Mouse (Mus musculus) forebrain, embryonic 13.5 days (tissue): ENCODE data around the gene Maml3. TPM values are rescaled to one million over a fixed set of nuclear protein-coding genes. Genes with fewer than 3 reads are reported as not detected.

Experiments used
- ATAC-seq: fragments of 200-750 bp; cut with Nextera tagmentation; 2 replicates; pipeline ENCODE4 v1.8.0; 2017
- H3K27ac ChIP-seq: fragments of 300-500 bp; sonication (generic); 2 replicates; pipeline ENCODE4 v1.5.1; 2015; ENCODE audit warnings: inconsistent platforms, mild to moderate bottlenecking, moderate library complexity
- H3K27me3 ChIP-seq: fragments of 300-500 bp; sonication (generic); 2 replicates; pipeline ENCODE4 v1.6.1; 2015; ENCODE audit warnings: mild to moderate bottlenecking, inconsistent platforms
- H3K36me3 ChIP-seq: fragments of 300-500 bp; sonication (generic); 2 replicates; pipeline ENCODE4 v1.6.1; 2015; ENCODE audit warnings: mild to moderate bottlenecking, inconsistent platforms; ENCODE audit not compliant: poor library complexity, severe bottlenecking
- H3K4me1 ChIP-seq: fragments of 300-500 bp; sonication (generic); 2 replicates; pipeline ENCODE4 v1.6.1; 2015; ENCODE audit warnings: inconsistent platforms
- H3K4me2 ChIP-seq: fragments of 300-500 bp; sonication (generic); 2 replicates; pipeline ENCODE4 v1.6.1; 2015; ENCODE audit warnings: inconsistent platforms, mild to moderate bottlenecking, moderate library complexity
- H3K4me3 ChIP-seq: fragments of 300-500 bp; sonication (generic); 2 replicates; pipeline ENCODE4 v1.5.1; 2015; ENCODE audit warnings: mild to moderate bottlenecking, inconsistent platforms
- H3K9ac ChIP-seq: fragments of 300-500 bp; sonication (generic); 2 replicates; pipeline ENCODE4 v1.6.1; 2015; ENCODE audit warnings: mild to moderate bottlenecking, inconsistent platforms
- H3K9me3 ChIP-seq: fragments of 300-500 bp; sonication (generic); replicated peaks from 2 replicates; pipeline ENCODE4 v1.6.1; 2016; ENCODE audit warnings: inconsistent platforms
- WGBS: fragments of 180-500 bp; shearing (Covaris S2); methylation state at CpG from one replicate; pipeline ENCODE4 v1.1.7; 2015; 5-methylcytosine and 5-hydroxymethylcytosine counted together
- polyA plus RNA-seq: library from polyadenylated mRNA; unstranded; fragments of >200 nt; fragmentation: Nextera tagmentation; extraction: Ambion mirVana; gene quantifications from 2 replicates; pipeline ENCODE4 v1.2.1, GENCODE M21; 2015

The Maml3 gene
- polyA plus RNA-seq, 1 experiment from 2014 or later = 5.4 TPM

- Histone ChIP-seq H3K9ac (no peak overlapping the region), H3K4me2 (no peak overlapping the region), H3K4me3 (no peak overlapping the region), H3K9me3 (no peaks in the 10 kb centered on the region), H3K36me3 (0 out of 2 replicates have a peak, but pooled peaks cover 6% of the 10 kb centered on the region), H3K4me1 (peaks cover 32% of the 10 kb centered on the region), H3K27ac (no peak overlapping the region), H3K27me3 (no peaks in the 10 kb centered on the region)
- ATAC-seq = no peak
- WGBS = 91% methylated on average over 3 of the region's 3 CpGs
Observed at GRCm38 (mm10) chr3:51697931-51698330, 406.9 kb downstream of the Maml3 start.

DNA sequence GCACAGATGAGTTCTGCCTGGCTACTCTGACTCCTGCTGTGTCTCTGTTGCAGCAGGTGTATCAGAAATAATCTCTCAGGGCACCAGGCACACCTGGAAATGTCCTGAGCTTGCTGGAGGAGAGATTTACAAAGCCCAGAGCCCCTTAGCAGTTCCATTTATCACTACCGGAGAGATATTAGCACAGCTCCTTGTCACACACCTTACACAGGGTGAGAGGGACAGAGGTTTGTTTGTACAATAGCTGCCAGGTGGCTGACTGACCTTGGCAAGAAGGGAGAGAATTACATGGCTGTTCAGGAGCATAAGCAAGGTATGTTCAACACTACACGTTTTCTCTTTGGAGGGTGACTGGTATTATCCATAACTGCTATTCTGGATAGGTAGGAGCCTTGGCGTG, 409.2 kb downstream of the Maml3 start:
- H3K4me1 ChIP-seq = peaks cover 10% of the 10 kb centered on the region
- 90% methylated on average over 3 of the region's 3 CpGs for WGBS
- H3K4me2 ChIP-seq = no peak overlapping the region
- no peaks in the 10 kb centered on the region for H3K9me3 ChIP-seq
- H3K27me3 ChIP-seq = no peaks in the 10 kb centered on the region
- no peak overlapping the region for H3K27ac ChIP-seq
- ATAC-seq = no peak
- H3K9ac ChIP-seq = no peak overlapping the region
- no peak overlapping the region for H3K4me3 ChIP-seq
- peaks cover 10% of the 10 kb centered on the region for H3K36me3 ChIP-seq

- Histone ChIP-seq H3K9me3 (no peaks in the 10 kb centered on the region), H3K4me2 (no peak overlapping the region), H3K27me3 (no peaks in the 10 kb centered on the region), H3K9ac (no peak overlapping the region), H3K4me3 (no peak overlapping the region), H3K4me1 (no peaks in the 10 kb centered on the region), H3K27ac (no peak overlapping the region), H3K36me3 (peaks cover 21% of the 10 kb centered on the region)
- WGBS = 94% methylated on average over 14 of the region's 14 CpGs
- no peak for ATAC-seq
Observed at GRCm38 (mm10) chr3:51694576-51694975, 410.3 kb downstream of the Maml3 start.

GRCm38 (mm10) chr3:51693196-51693595, 411.7 kb downstream of the Maml3 start:
- no peak overlapping the region for H3K9ac ChIP-seq
- H3K4me1 ChIP-seq = no peaks in the 10 kb centered on the region
- H3K4me2 ChIP-seq = no peak overlapping the region
- WGBS = 64% methylated on average over 10 of the region's 10 CpGs
- H3K9me3 ChIP-seq = no peaks in the 10 kb centered on the region
- peaks cover 35% of the 10 kb centered on the region for H3K36me3 ChIP-seq
- H3K4me3 ChIP-seq = no peak overlapping the region
- H3K27me3 ChIP-seq = no peaks in the 10 kb centered on the region
- no peak overlapping the region for H3K27ac ChIP-seq
- no peak for ATAC-seq

GRCm38 (mm10) chr3:51688725-51689124, 416.2 kb downstream of the Maml3 start:
- no peak for ATAC-seq
- H3K4me2 ChIP-seq = no peak overlapping the region
- WGBS = 91% methylated on average over 8 of the region's 8 CpGs
- H3K4me1 ChIP-seq = no peaks in the 10 kb centered on the region
- H3K36me3 ChIP-seq = peaks cover 31% of the 10 kb centered on the region
- no peak overlapping the region for H3K4me3 ChIP-seq
- H3K27ac ChIP-seq = no peak overlapping the region
- no peaks in the 10 kb centered on the region for H3K9me3 ChIP-seq
- H3K27me3 ChIP-seq = no peaks in the 10 kb centered on the region
- no peak overlapping the region for H3K9ac ChIP-seq

- Histone ChIP-seq H3K36me3 (peaks cover 28% of the 10 kb centered on the region), H3K9me3 (no peaks in the 10 kb centered on the region), H3K4me1 (no peaks in the 10 kb centered on the region), H3K27ac (no peak overlapping the region), H3K9ac (no peak overlapping the region), H3K4me3 (no peak overlapping the region), H3K4me2 (no peak overlapping the region), H3K27me3 (no peaks in the 10 kb centered on the region)
- ATAC-seq = no peak
- WGBS = 87% methylated on average over 6 of the region's 6 CpGs
Observed at GRCm38 (mm10) chr3:51686791-51687190, 418.1 kb downstream of the Maml3 start.

DNA sequence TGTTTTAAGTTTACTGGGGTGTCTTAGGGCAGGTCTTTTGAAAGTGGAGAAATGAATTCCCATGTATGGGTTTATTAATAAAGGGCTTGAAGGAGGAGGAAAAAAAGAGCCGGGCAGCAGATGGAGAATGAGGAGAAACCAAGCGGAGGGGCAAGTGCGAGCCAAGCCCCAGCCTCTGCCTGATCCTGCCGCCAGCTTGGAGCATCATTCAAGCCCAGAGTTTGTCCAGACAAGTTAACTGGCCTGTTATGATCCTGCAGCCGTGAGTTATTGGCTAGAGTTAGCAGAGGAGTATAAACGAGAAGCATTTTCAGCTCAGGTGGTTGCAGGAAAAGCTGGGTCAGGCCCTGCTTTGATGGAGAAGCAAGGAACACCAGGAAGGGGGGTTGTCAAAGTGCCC, 418.6 kb downstream of the Maml3 start:
- Histone ChIP-seq H3K27me3 (no peaks in the 10 kb centered on the region), H3K9ac (no peak overlapping the region), H3K4me3 (no peak overlapping the region), H3K4me2 (no peak overlapping the region), H3K27ac (no peak overlapping the region), H3K36me3 (peaks cover 28% of the 10 kb centered on the region), H3K9me3 (no peaks in the 10 kb centered on the region), H3K4me1 (no peaks in the 10 kb centered on the region)
- ATAC-seq = no peak
- WGBS = 86% methylated on average over 6 of the region's 6 CpGs

DNA sequence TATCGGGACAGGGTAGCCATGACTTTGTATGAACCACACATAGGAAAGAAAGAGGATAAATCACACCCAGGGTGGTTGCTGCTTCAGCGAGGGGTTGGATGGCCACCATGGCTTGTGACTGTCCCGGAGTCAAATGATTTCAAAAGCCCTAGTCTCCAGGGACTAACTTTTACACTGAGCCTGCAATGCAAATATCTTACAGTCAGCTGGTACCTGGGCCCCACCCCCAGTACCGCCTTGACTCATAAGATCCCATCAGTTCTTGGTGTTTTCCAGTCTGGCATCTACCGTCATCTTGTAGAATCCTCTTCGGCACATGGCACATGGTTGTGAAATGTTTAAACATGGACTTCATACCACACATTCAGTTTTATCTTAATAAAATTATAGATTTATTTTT, 419.3 kb downstream of the Maml3 start:
- H3K27ac ChIP-seq = no peak overlapping the region

DNA sequence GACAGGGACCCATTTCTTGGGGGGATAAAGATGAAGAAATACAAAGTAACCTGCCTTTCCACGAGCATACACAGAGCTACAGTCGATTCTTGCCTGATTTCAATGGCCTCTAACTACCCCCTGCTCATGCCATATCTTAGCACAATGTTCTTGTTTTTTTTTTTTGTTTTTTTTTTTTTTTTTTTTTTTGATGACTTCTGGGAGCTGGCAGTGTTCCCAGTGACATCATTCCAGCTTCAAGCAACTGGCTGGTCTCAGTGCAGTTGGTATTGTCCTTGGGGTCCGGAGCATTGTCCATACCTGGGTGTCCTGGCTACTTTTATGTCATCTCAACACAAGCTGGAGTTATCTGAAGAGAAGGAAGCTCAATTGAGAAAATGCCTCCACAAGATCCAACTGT, 429.9 kb downstream of the Maml3 start:
- Histone ChIP-seq H3K4me2 (no peak overlapping the region), H3K4me3 (no peak overlapping the region), H3K4me1 (no peaks in the 10 kb centered on the region), H3K36me3 (no peaks in the 10 kb centered on the region), H3K27ac (no peak overlapping the region), H3K9ac (no peak overlapping the region), H3K27me3 (no peaks in the 10 kb centered on the region), H3K9me3 (no peaks in the 10 kb centered on the region)
- no peak for ATAC-seq
- WGBS = 84% methylated on average over 3 of the region's 3 CpGs

More for the DNA sequence above, 419.3 kb downstream of the Maml3 start:
- ATAC-seq = no peak
- Histone ChIP-seq H3K9me3 (no peaks in the 10 kb centered on the region), H3K36me3 (peaks cover 25% of the 10 kb centered on the region), H3K4me2 (no peak overlapping the region), H3K4me3 (no peak overlapping the region), H3K27me3 (no peaks in the 10 kb centered on the region), H3K9ac (no peak overlapping the region), H3K4me1 (no peaks in the 10 kb centered on the region)
- WGBS = 94% methylated on average over 6 of the region's 6 CpGs

DNA sequence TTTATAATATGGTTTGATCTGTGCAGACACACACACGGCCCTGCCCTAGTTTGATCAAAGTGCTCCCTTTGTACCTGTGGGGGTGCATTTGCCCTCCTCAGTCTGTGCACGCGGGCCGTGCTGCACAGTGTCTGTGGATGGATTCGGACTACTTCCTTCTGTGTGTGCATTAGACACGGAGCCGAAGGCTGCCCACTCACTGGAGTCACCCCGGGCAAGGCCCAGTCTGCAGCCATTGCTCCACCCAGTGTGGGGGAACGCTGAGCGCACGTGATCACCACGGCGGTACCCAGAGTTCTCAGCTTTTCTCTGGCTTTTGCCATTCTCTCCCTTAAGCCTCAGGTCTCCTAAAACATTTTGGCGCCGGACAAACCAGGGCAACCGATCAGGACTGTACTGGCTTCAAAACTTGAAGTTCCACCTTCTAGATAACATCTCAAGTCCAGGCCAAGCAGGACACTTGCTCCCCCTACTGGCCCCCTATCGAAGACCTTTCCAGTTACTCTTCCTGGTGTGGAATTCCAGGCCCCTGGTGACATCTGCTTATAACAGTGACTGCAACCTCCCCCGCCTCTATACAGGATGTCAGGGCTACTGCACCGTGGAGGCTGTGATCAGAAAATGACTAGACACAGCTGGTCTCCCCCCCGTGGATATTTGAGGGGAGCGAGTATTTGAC, 431.3 kb downstream of the Maml3 start:
- H3K27ac ChIP-seq = no peak overlapping the region
- WGBS = 79% methylated on average over 21 of the region's 21 CpGs
- no peak for ATAC-seq

DNA sequence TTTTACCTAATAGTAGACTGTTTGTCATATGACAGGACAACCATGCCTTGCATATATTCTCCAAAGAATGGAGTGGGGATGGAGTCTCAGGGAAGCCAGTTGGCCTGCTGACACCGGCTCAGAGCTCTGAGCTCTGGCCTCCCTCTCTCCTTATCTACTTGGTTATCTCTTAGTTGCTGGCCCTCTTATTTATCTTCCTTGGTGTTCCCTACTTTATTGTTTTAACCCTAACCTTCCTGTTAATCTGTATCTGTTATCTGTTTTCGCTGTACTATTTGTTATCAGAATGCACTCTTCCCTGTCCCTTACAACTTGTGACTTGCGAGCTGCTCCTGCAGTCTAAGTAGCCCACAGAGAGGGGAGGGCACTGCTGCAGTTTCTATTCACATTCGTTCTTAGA, 432.2 kb downstream of the Maml3 start:
- no peaks in the 10 kb centered on the region for H3K9me3 ChIP-seq
- WGBS = 60% methylated on average over 4 of the region's 4 CpGs
- H3K4me2 ChIP-seq = no peak overlapping the region
- H3K27me3 ChIP-seq = no peaks in the 10 kb centered on the region
- H3K9ac ChIP-seq = no peak overlapping the region
- no peak overlapping the region for H3K4me3 ChIP-seq
- no peaks in the 10 kb centered on the region for H3K4me1 ChIP-seq
- H3K36me3 ChIP-seq = no peaks in the 10 kb centered on the region
- no peak for ATAC-seq
- H3K27ac ChIP-seq = no peak overlapping the region

More for the DNA sequence above, 431.3 kb downstream of the Maml3 start:
- Histone ChIP-seq H3K36me3 (no peaks in the 10 kb centered on the region), H3K27me3 (no peaks in the 10 kb centered on the region), H3K9ac (no peak overlapping the region), H3K4me3 (no peak overlapping the region), H3K9me3 (no peaks in the 10 kb centered on the region), H3K4me1 (no peaks in the 10 kb centered on the region), H3K4me2 (no peak overlapping the region)

- Histone ChIP-seq H3K9me3 (no peaks in the 10 kb centered on the region), H3K27me3 (no peaks in the 10 kb centered on the region), H3K27ac (no peak overlapping the region), H3K9ac (no peak overlapping the region), H3K4me1 (no peaks in the 10 kb centered on the region), H3K4me2 (no peak overlapping the region), H3K36me3 (no peaks in the 10 kb centered on the region), H3K4me3 (no peak overlapping the region)
- ATAC-seq = no peak
- 89% methylated on average over 1 of the region's 1 CpGs for WGBS
Observed at GRCm38 (mm10) chr3:51671071-51671469, 433.8 kb downstream of the Maml3 start.

DNA sequence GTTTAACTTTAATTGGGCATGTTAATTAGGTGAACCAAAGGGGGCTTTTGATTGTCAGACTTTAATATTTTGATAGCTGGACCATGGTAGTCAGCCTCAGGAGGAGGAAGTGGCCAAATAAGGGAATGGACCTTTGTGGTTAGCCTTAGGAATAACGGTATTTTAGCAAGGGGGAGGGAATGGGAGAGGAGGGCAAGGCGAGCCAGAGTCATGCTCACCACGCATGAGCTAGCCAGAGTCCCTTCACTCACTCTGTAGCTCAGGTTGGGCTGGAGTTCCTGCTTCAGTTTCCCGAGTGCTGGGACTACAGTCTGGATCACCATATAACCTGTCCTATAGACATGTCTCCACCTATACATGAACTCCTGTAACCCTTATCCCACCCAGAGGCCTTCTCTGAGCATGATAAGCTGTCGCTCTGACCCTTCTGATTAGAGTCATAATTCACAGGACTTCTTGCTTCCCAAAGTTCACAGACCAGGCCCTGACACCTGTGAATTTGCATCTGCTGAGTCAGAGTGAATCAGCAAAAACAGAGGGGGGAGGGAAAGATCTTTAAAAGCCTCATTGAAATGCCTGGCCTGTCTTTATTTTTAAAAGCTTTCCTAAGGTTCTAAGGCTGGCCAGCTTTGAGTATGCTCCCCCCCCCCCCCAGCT, 434.3 kb downstream of the Maml3 start:
- no peak for ATAC-seq
- Histone ChIP-seq H3K9ac (no peak overlapping the region), H3K27me3 (no peaks in the 10 kb centered on the region), H3K4me2 (no peak overlapping the region), H3K9me3 (no peaks in the 10 kb centered on the region), H3K36me3 (no peaks in the 10 kb centered on the region), H3K27ac (no peak overlapping the region), H3K4me1 (no peaks in the 10 kb centered on the region), H3K4me3 (no peak overlapping the region)
- WGBS = 74% methylated on average over 5 of the region's 5 CpGs
